Mouse (Mus musculus) lung, postnatal 0 days (tissue): ENCODE data around the gene Prss16. TPM values are rescaled to one million over a fixed set of nuclear protein-coding genes. Genes with fewer than 3 reads are reported as not detected.
"Not testable (repeated sequence)": the region's sequence is repeated elsewhere in the genome, so short reads cannot be mapped to it uniquely, and the experiment has no call there.

ENCODE experiments used
- ATAC-seq: fragments of 200-750 bp; cut with Nextera tagmentation; 2 replicates; pipeline ENCODE4 v1.8.0; 2017; ENCODE audit warnings: moderate library complexity
- DNase-seq: peaks from one replicate; pipeline ENCODE4 v3.0.0-alpha.2; 2016; ENCODE audit warnings: low spot score
- H3K27ac ChIP-seq: fragments of 300-500 bp; sonication (generic); 2 replicates; pipeline ENCODE4 v1.5.1; 2014; ENCODE audit warnings: antibody characterized with exemption, mild to moderate bottlenecking, low read length, mixed read lengths
- H3K27me3 ChIP-seq: fragments of 300-500 bp; sonication (generic); replicated peaks from 2 replicates; pipeline ENCODE4 v1.6.1; 2014; ENCODE audit warnings: low read length, mixed read lengths; ENCODE audit not compliant: insufficient read depth
- H3K36me3 ChIP-seq: fragments of 300-500 bp; sonication (generic); 2 replicates; pipeline ENCODE4 v1.6.1; 2014; ENCODE audit warnings: low read length, mixed read lengths; ENCODE audit not compliant: insufficient read depth
- H3K4me1 ChIP-seq: fragments of 300-500 bp; sonication (generic); 2 replicates; pipeline ENCODE4 v1.6.1; 2014; ENCODE audit warnings: antibody characterized with exemption, low read depth, low read length, mixed read lengths; ENCODE audit not compliant: insufficient read depth
- H3K4me2 ChIP-seq: fragments of 300-500 bp; sonication (generic); replicated peaks from 2 replicates; pipeline ENCODE4 v1.6.1; 2014; ENCODE audit warnings: low read depth, mild to moderate bottlenecking, low read length, moderate library complexity, mixed read lengths
- H3K4me3 ChIP-seq: fragments of 300-500 bp; sonication (generic); 2 replicates; pipeline ENCODE4 v1.5.1; 2014; ENCODE audit warnings: low read depth, low read length
- H3K9ac ChIP-seq: fragments of 300-500 bp; sonication (generic); replicated peaks from 2 replicates; pipeline ENCODE4 v1.6.1; 2014; ENCODE audit warnings: low read depth, mild to moderate bottlenecking
- H3K9me3 ChIP-seq: fragments of 300-500 bp; sonication (generic); 2 replicates; pipeline ENCODE4 v1.6.1; 2016; ENCODE audit warnings: low read length, mixed read lengths
- CTCF ChIP-seq: IDR thresholded peaks from 2 replicates; pipeline ENCODE4 v1.5.1; 2016; ENCODE audit warnings: antibody characterized with exemption, mild to moderate bottlenecking
- EP300 ChIP-seq: IDR thresholded peaks from 2 replicates; pipeline ENCODE4 v1.6.1; 2016; ENCODE audit warnings: antibody characterized with exemption, mild to moderate bottlenecking, control low read depth
- WGBS: fragments of 180-500 bp; shearing (Covaris S2); extraction: QIAGEN DNeasy Blood & Tissue Kit; methylation state at CpG from one replicate; pipeline ENCODE4 v1.1.7; 2014; 5-methylcytosine and 5-hydroxymethylcytosine counted together
- polyA plus RNA-seq: library from polyadenylated mRNA; unstranded; fragments of >200 nt; fragmentation: Nextera tagmentation; extraction: Ambion mirVana; gene quantifications from 2 replicates; pipeline ENCODE4 v1.2.1, GENCODE M21; 2015

Prss16 gene
- polyA plus RNA-seq, 1 experiment from 2014 or later: 0.62 TPM

- no peaks in the 10 kb centered on the region for H3K27me3 ChIP-seq
- H3K4me3 ChIP-seq: no peak overlapping the region
- DNase-seq: no peak
- 53% methylated on average over 2 of the region's 2 CpGs for WGBS
- peaks cover 7% of the 10 kb centered on the region; the same call in 1 of the 2 replicates for H3K4me1 ChIP-seq
- H3K9ac ChIP-seq: no peak overlapping the region
- ATAC-seq: no peak
- H3K4me2 ChIP-seq: no peak overlapping the region
- no peaks in the 10 kb centered on the region for H3K9me3 ChIP-seq
- no peak for TF ChIP-seq CTCF
- TF ChIP-seq EP300: no peak
- no peaks in the 10 kb centered on the region for H3K36me3 ChIP-seq
- H3K27ac ChIP-seq: no peak overlapping the region
These were observed 35.8 kb upstream of the Prss16 start for GRCm38 (mm10) chr13:22045311-22045710.

DNA sequence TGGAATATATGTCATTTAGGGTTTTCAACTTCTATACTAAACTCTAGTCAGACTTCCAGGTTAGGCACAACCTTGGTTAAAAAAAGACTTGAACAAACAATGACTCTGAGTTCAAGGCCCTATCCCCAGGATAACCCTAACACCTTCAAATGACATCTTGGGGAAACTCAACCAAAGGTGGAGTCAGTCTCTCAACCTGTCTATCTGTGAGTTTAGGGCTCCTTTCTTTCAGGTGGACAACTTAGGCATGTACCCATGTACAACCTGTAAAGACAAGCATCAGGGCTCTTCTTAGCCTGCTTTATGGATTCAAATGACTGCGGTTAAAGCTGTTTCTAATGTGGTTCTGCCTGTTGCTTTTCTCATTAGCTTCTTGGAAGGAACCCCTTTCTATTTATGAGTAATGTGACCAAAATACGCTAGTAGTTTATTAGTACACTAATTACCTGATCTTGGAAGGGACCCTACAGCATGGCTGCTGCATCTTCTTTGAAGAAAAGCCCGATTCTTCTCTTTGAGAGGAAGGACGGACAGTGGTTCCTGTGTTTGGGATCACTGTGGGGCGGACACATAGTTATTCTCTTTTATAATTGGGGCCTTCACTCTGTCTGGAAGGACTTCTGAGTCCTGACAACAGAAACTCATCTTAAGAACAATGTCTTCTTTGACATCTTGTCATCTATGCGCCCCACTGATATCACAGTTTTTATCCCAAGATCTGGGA is 35.1 kb upstream of the Prss16 start:
- no peaks in the 10 kb centered on the region for H3K9me3 ChIP-seq
- H3K27ac ChIP-seq: no peak overlapping the region
- TF ChIP-seq CTCF (no peak), EP300 (no peak)
- no peak overlapping the region for H3K4me2 ChIP-seq
- no peak for DNase-seq
- WGBS: 86% methylated on average over 6 of the region's 6 CpGs
- no peaks in the 10 kb centered on the region for H3K36me3 ChIP-seq
- no peaks in the 10 kb centered on the region for H3K27me3 ChIP-seq
- H3K9ac ChIP-seq: no peak overlapping the region
- H3K4me3 ChIP-seq: no peak overlapping the region
- ATAC-seq: no peak
- peaks cover 6% of the 10 kb centered on the region; the same call in 1 of the 2 replicates for H3K4me1 ChIP-seq

GRCm38 (mm10) chr13:22043503-22044431 is 34.2 kb upstream of the Prss16 start:
- H3K36me3 ChIP-seq: no peaks in the 10 kb centered on the region
- 2% methylated on average over 6 of the region's 14 CpGs for WGBS
- peak; percentile 6; the same call in 1 of the 2 replicates for ATAC-seq
- H3K27me3 ChIP-seq: no peaks in the 10 kb centered on the region
- H3K9ac ChIP-seq: no peak overlapping the region
- peak overlapping the region; percentile 53 for H3K4me2 ChIP-seq
- H3K27ac ChIP-seq: 0 out of 2 replicates have a peak overlapping the region, but pooled peaks have one; percentile 0
- H3K4me3 ChIP-seq: peak overlapping the region; percentile 22
- no peaks in the 10 kb centered on the region for H3K9me3 ChIP-seq
- peaks cover 6% of the 10 kb centered on the region; the same call in 1 of the 2 replicates for H3K4me1 ChIP-seq
- peak; percentile 91 for DNase-seq
- TF ChIP-seq EP300 (no peak), CTCF (peak; percentile 76)

- peak; percentile 91 for ATAC-seq
- whole genome bisulfite sequencing: 2% methylated on average over 39 of the region's 80 CpGs
- Histone ChIP-seq H3K27ac (peak within 1 kb of the TSS; percentile 40; the same call in 1 of the 2 replicates), H3K4me3 (peak within 1 kb of the TSS; percentile 22), H3K4me2 (peak within 1 kb of the TSS; percentile 58)
- not testable (repeated sequence) for H3K4me1 ChIP-seq, H3K9ac ChIP-seq, H3K27me3 ChIP-seq, H3K9me3 ChIP-seq, H3K36me3 ChIP-seq
- peak; percentile 70 for TF ChIP-seq EP300
- DNase-seq: peak; percentile 99
These were observed 33.3 kb upstream of the Prss16 start, which contains the start of the genes Hist1h2ag and Hist1h2bj for GRCm38 (mm10) chr13:22042568-22043502. Gene Hist1h2ag, minus strand, starts transcription at chr13:22042944. Gene Hist1h2bj, plus strand, starts transcription at chr13:22043214.

- DNase-seq: peak; percentile 6
- H3K36me3 ChIP-seq: no peaks in the 10 kb centered on the region
- peak overlapping the region; percentile 40; the same call in 1 of the 2 replicates for H3K27ac ChIP-seq
- WGBS: 2% methylated on average over 13 of the region's 13 CpGs
- TF ChIP-seq EP300: no peak
- no peak for TF ChIP-seq CTCF
- H3K9me3 ChIP-seq: no peaks in the 10 kb centered on the region
- peaks cover 6% of the 10 kb centered on the region; the same call in 1 of the 2 replicates for H3K4me1 ChIP-seq
- H3K4me3 ChIP-seq: 0 out of 2 replicates have a peak overlapping the region, but pooled peaks have one; percentile 8
- H3K9ac ChIP-seq: no peak overlapping the region
- no peak for ATAC-seq
- H3K4me2 ChIP-seq: peak overlapping the region; percentile 58
- H3K27me3 ChIP-seq: no peaks in the 10 kb centered on the region
These were observed 32.4 kb upstream of the Prss16 start for GRCm38 (mm10) chr13:22041651-22042567.
